15 mouse cellular contexts compared by ENCODE assay signal in the genomic region with DNA sequence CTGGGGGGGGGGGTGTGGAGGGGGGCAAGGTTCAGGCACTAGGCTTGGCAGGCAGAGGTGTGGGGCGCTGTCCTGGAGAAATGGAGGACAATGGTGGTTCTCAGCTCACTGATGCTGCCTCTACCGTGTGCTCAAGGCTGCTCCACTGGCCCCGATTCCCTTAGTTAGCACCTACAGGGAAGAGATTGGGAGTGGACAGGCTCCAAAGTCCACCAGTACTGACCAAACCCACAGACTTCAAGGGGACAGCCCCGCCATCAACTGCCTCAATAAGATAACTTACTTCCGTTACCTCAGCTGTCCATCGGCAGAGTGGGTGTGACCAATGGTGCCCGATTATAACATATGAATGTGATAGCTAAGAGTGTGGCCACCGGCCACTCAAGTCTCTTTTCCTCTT.
"Had no signal": no experiment of that assay in that cellular context is flagged by ENCODE, and none has a peak within 500 bp of the region (broad histone marks: within the 10 kb centered on the region; RNA-seq: fewer than 3 reads in every experiment).

No protein-coding gene starts in this region.

- H3K4me3 ChIP-seq: kidney, embryonic 15.5 days; limb, embryonic 15.5 days; liver, embryonic 12.5 days; megakaryocyte, embryonic 14.5 days; midbrain, embryonic 15.5 days; neural tube, embryonic 13.5 days had no signal

- H3K27ac ChIP-seq: kidney, embryonic 15.5 days; limb, embryonic 15.5 days; liver, embryonic 12.5 days; macrophage had no signal

- H3K4me1 ChIP-seq: liver, embryonic 12.5 days; megakaryocyte, embryonic 14.5 days had no signal

- H3K9ac ChIP-seq: kidney, embryonic 15.5 days; limb, embryonic 15.5 days; liver, embryonic 12.5 days; lung, embryonic 14.5 days; midbrain, embryonic 15.5 days; neural tube, embryonic 13.5 days had no signal

- H3K9me3 ChIP-seq: kidney, embryonic 15.5 days; limb, embryonic 15.5 days; liver, embryonic 12.5 days; megakaryocyte, embryonic 14.5 days; midbrain, embryonic 15.5 days; neural tube, embryonic 13.5 days had no signal

- H3K27me3 ChIP-seq: kidney, embryonic 15.5 days; limb, embryonic 15.5 days; liver, embryonic 12.5 days; midbrain, embryonic 15.5 days; neural tube, embryonic 13.5 days had no signal

- ATAC-seq: liver, embryonic 12.5 days; midbrain, embryonic 15.5 days had no signal

- DNase-seq: kidney, adult 18-20 months; kidney, postnatal 14 days; layer of hippocampus, adult 9-11 months; layer of hippocampus, postnatal 36 days; thymus, adult 18-20 months; thymus, postnatal 14 days had no signal

- H3K36me3 ChIP-seq: liver, embryonic 12.5 days had no signal

- H3K4me2 ChIP-seq: kidney, embryonic 15.5 days; limb, embryonic 15.5 days; liver, embryonic 12.5 days; lung, embryonic 14.5 days; midbrain, embryonic 11.5 days; midbrain, embryonic 15.5 days; neural tube, embryonic 13.5 days had no signal
